Mouse (Mus musculus): Measurements from ENCODE around the gene Apof. TPM values are rescaled to one million over a fixed set of nuclear protein-coding genes. Genes with fewer than 3 reads are reported as not detected.

Gene Apof
- polyA plus RNA-seq, 1 experiment from 2014 or later, result not detected

DNA sequence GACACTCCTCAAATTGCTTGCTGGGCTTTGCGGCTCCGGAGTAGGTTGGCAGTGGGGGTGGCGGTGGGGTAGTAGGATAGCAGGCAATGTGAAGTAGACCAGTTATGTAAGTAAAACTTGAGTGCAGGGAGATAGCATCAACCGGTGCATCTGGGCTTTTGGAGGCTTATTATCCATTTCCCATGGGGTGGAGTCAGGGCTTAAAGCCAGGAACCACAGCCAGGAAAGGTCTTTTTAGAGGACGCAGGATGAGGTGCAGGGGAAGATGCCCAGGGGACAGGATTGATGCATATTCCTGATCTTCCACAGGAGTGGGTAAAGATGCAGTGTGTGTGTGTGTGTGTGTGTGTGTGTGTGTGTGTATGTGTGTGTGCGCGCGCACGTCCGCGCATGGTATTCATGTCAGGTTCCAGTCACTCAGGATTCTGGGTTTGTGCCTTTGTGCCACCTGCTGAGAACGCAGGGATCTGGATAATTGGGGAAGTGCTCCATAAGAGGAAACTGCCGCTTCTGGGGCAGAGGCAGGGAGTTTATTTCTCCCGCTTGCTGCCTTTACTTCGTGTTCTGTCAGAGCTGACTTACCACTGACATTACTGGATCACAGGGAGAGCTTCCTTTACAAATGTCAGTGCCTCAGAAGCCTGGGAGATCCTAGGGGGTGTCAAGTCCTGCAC lies 30.5 kb upstream of the Apof start:
- Histone ChIP-seq H3K27ac (replicated peaks) (0 out of 2 replicates have a peak overlapping the region, but pooled peaks have one; percentile 42), H3K9me3 (no peaks in the 10 kb centered on the region), H3K9ac (no peak overlapping the region), H3K36me3 (peaks cover 33% of the 10 kb centered on the region), H3K4me1 (replicated peaks) (peaks cover 1% of the 10 kb centered on the region), H3K27me3 (no peaks in the 10 kb centered on the region), H3K4me2 (no peak overlapping the region), H3K4me3 (no peak overlapping the region)
- ATAC-seq (ENCODE audit: low read depth), result no peak
- 72% methylated on average over 15 of the region's 15 CpGs for WGBS

- H3K27ac ChIP-seq (replicated peaks), result no peak overlapping the region
- H3K9ac ChIP-seq, result no peak overlapping the region
- H3K4me2 ChIP-seq, result no peak overlapping the region
- no peak overlapping the region for H3K4me3 ChIP-seq
- ATAC-seq (ENCODE audit: low read depth), result no peak
- WGBS, result 93% methylated on average over 4 of the region's 4 CpGs
- no peaks in the 10 kb centered on the region for H3K4me1 ChIP-seq (replicated peaks)
- H3K36me3 ChIP-seq, result peaks cover 44% of the 10 kb centered on the region
- no peaks in the 10 kb centered on the region for H3K9me3 ChIP-seq
- H3K27me3 ChIP-seq, result no peaks in the 10 kb centered on the region
These were observed 29.3 kb upstream of the Apof start for GRCm38 (mm10) chr10:128239140-128239539.

- Histone ChIP-seq H3K4me3 (no peak overlapping the region), H3K9ac (no peak overlapping the region), H3K9me3 (no peaks in the 10 kb centered on the region), H3K4me1 (replicated peaks) (no peaks in the 10 kb centered on the region), H3K36me3 (peaks cover 54% of the 10 kb centered on the region), H3K27me3 (no peaks in the 10 kb centered on the region), H3K27ac (replicated peaks) (no peak overlapping the region), H3K4me2 (no peak overlapping the region)
- 95% methylated on average over 18 of the region's 18 CpGs for WGBS
- ATAC-seq (ENCODE audit: low read depth), result no peak
These were observed 28.3 kb upstream of the Apof start for GRCm38 (mm10) chr10:128240131-128240530.

DNA sequence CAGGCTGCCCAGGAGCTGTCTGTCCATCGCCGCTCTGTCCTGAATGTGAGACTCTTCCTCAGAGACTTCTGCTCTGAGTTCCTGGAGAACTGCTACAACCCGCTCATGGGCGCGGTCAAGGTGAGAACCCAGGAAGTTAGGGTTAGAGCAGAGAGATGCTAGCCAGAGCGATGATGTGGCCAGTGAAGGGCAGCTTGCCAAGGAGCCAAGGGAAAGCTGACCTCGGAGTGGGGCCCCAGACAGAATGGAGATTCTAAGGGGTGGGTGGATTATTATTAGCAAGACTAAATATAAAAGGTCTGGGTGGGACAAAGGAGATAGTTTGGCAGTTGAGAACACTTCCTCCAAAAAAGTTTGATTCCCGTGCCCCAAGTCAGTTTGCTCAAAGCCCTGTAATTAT lies 25.2 kb upstream of the Apof start:
- 94% methylated on average over 8 of the region's 8 CpGs for WGBS
- Histone ChIP-seq H3K9me3 (no peaks in the 10 kb centered on the region), H3K4me1 (replicated peaks) (no peaks in the 10 kb centered on the region), H3K4me2 (no peak overlapping the region), H3K9ac (no peak overlapping the region), H3K4me3 (no peak overlapping the region), H3K27ac (replicated peaks) (no peak overlapping the region), H3K27me3 (no peaks in the 10 kb centered on the region), H3K36me3 (peaks cover 85% of the 10 kb centered on the region)
- no peak for ATAC-seq (ENCODE audit: low read depth)

GRCm38 (mm10) chr10:128244121-128244520 lies 24.4 kb upstream of the Apof start:
- WGBS, result 95% methylated on average over 15 of the region's 15 CpGs
- Histone ChIP-seq H3K9ac (no peak overlapping the region), H3K36me3 (peaks cover 92% of the 10 kb centered on the region), H3K9me3 (no peaks in the 10 kb centered on the region), H3K4me3 (no peak overlapping the region), H3K4me2 (no peak overlapping the region), H3K27me3 (no peaks in the 10 kb centered on the region), H3K27ac (replicated peaks) (no peak overlapping the region), H3K4me1 (replicated peaks) (no peaks in the 10 kb centered on the region)
- ATAC-seq (ENCODE audit: low read depth), result no peak

DNA sequence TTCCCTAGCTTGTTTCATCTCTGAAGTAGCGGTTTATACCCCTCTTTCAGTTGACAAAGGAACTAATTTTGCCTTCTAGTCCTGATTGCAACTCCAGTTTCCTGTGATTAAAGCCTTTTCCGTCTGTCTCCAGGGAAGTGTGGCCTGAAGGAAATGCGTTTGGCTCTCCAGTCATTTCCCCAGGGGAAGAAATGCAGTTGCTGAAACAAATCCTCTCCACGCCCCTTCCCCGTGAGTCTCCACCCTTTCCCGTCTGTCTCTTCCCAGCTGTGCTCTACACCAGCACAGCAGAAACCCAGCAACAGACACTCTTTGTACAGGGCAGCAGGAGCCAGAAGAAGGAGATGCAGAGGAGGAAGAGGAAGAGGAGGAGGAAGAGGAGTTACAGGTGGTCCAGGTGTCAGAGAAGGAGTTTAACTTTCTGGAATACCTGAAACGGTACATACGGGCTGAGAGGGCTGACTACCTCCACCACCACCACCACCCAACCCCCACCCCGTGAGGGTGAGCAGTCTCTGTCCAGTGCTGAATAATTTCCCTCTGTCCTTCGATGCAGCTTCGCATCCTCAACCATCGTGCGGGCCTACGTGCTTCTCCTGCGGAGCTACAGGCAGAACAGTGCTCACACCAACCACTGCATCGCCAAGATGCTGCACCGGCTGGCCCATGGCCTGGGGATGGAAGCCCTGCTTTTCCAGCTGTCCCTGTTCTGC lies 21.3 kb upstream of the Apof start:
- Histone ChIP-seq H3K4me1 (replicated peaks) (no peaks in the 10 kb centered on the region), H3K4me2 (peak overlapping the region; percentile 33), H3K27ac (replicated peaks) (peak overlapping the region; percentile 49), H3K9ac (no peak overlapping the region), H3K27me3 (no peaks in the 10 kb centered on the region), H3K4me3 (no peak overlapping the region), H3K36me3 (peaks cover 97% of the 10 kb centered on the region), H3K9me3 (no peaks in the 10 kb centered on the region)
- WGBS, result 85% methylated on average over 17 of the region's 17 CpGs
- no peak for ATAC-seq (ENCODE audit: low read depth)

DNA sequence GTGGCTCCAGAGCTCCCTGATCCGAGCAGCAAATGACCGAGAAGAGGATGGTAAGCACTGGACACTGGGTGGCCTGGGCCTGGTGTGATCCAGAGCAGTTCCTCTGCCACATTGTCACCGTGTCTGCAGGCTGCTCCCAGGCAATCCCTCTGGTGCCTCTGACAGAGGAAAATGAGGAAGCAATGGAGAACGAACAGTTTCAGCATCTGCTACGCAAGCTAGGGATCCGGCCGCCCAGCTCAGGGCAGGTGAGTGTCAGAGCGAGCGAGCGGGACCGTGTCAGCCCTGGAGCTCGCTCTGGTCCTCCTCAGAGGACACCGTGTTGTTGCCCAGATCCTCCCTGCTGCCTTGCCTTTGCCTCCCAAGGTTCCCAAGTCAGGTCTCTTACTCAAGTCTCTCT lies 17.9 kb upstream of the Apof start:
- no peak for ATAC-seq (ENCODE audit: low read depth)
- Histone ChIP-seq H3K27ac (replicated peaks) (no peak overlapping the region), H3K9me3 (no peaks in the 10 kb centered on the region), H3K4me1 (replicated peaks) (no peaks in the 10 kb centered on the region), H3K4me2 (no peak overlapping the region), H3K9ac (no peak overlapping the region), H3K36me3 (peaks cover 76% of the 10 kb centered on the region), H3K27me3 (no peaks in the 10 kb centered on the region), H3K4me3 (no peak overlapping the region)
- WGBS, result 95% methylated on average over 13 of the region's 13 CpGs

DNA sequence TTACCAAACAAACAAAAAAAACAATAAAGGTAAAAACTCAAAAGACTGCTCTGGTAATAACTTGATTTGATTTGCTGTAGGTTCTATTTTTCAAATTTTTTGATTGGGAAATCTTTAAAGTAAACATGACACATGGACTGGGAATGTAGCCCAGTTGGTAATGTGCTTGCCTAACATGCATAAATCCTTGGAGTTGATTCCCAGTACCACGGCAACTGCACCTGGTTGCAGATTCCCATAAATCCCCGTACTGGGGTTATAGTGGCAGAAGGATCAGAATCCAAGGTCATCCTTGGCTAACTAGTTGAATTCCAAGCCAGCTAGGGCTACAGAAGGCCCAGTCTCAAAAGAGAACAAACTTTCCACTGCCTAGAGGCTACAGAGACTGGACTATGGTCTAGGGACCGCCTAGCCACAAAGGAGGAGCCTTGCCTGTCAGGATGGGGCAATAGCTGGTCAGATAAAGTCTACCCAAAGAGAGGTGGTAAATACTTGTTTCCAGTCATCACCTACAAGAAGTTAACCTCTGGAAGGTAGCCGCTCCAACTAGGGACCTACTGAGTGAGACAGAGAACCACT lies 14.7 kb upstream of the Apof start, which contains the start of gene Apon:
Apon (plus strand) TSS at position 420 of the 579 bp plus-strand sequence.
- Histone ChIP-seq H3K27ac (replicated peaks) (no peak within 1 kb of the TSS), H3K9ac (no peak within 1 kb of the TSS), H3K36me3 (peaks cover 44% of the 10 kb centered on the region), H3K4me1 (replicated peaks) (no peaks in the 10 kb centered on the region), H3K9me3 (no peaks in the 10 kb centered on the region), H3K27me3 (no peaks in the 10 kb centered on the region), H3K4me2 (no peak within 1 kb of the TSS), H3K4me3 (no peak within 1 kb of the TSS)
- 90% methylated on average over 4 of the region's 4 CpGs for whole genome bisulfite sequencing
- ATAC-seq (ENCODE audit: low read depth), result no peak

GRCm38 (mm10) chr10:128255925-128256324 lies 12.5 kb upstream of the Apof start:
- Histone ChIP-seq H3K4me2 (no peak overlapping the region), H3K27ac (replicated peaks) (no peak overlapping the region), H3K4me1 (replicated peaks) (no peaks in the 10 kb centered on the region), H3K4me3 (no peak overlapping the region), H3K9ac (no peak overlapping the region), H3K27me3 (no peaks in the 10 kb centered on the region), H3K9me3 (no peaks in the 10 kb centered on the region), H3K36me3 (peaks cover 24% of the 10 kb centered on the region)
- WGBS, result 88% methylated on average over 8 of the region's 8 CpGs
- no peak for ATAC-seq (ENCODE audit: low read depth)

- H3K4me2 ChIP-seq, result no peak overlapping the region
- peaks cover 20% of the 10 kb centered on the region for H3K36me3 ChIP-seq
- ATAC-seq (ENCODE audit: low read depth), result no peak
- no peak overlapping the region for H3K9ac ChIP-seq
- H3K4me1 ChIP-seq (replicated peaks), result no peaks in the 10 kb centered on the region
- no peaks in the 10 kb centered on the region for H3K27me3 ChIP-seq
- H3K27ac ChIP-seq (replicated peaks), result no peak overlapping the region
- H3K4me3 ChIP-seq, result no peak overlapping the region
- no peaks in the 10 kb centered on the region for H3K9me3 ChIP-seq
- 74% methylated on average over 8 of the region's 8 CpGs for WGBS
These were observed 12.1 kb upstream of the Apof start for GRCm38 (mm10) chr10:128256328-128256727.

DNA sequence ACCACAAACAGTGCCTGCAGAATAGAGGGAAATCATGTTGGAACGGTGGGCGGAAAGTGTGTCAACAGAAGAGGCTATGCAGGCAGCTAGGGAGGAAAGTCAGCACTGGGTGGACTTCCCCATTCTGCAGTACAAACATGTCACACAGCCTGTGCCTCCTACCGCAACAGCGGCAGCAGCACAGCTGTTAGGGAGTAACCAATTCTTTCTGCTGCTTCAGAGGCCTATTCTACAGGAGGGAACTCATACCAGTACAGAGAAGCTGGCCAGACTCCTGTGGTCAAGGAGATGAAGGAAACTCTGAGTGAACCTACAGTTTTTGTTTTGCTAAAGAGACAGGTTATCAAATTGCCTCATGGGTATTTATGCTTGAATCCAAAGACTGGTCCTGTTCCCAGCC lies 9.5 kb upstream of the Apof start:
- ATAC-seq (ENCODE audit: low read depth), result no peak
- 84% methylated on average over 4 of the region's 4 CpGs for WGBS

GRCm38 (mm10) chr10:128259946-128260345 lies 8.5 kb upstream of the Apof start:
- no peak for ATAC-seq (ENCODE audit: low read depth)
- no peak overlapping the region for H3K4me3 ChIP-seq
- H3K9me3 ChIP-seq, result no peaks in the 10 kb centered on the region

More for the DNA sequence above, 9.5 kb upstream of the Apof start:
- Histone ChIP-seq H3K4me2 (no peak overlapping the region), H3K27me3 (no peaks in the 10 kb centered on the region), H3K4me3 (no peak overlapping the region), H3K27ac (replicated peaks) (no peak overlapping the region), H3K36me3 (no peaks in the 10 kb centered on the region), H3K9me3 (no peaks in the 10 kb centered on the region), H3K4me1 (replicated peaks) (no peaks in the 10 kb centered on the region), H3K9ac (no peak overlapping the region)

More at GRCm38 (mm10) chr10:128259946-128260345, 8.5 kb upstream of the Apof start:
- Histone ChIP-seq H3K27me3 (no peaks in the 10 kb centered on the region), H3K4me1 (replicated peaks) (no peaks in the 10 kb centered on the region), H3K9ac (no peak overlapping the region), H3K27ac (replicated peaks) (no peak overlapping the region), H3K4me2 (no peak overlapping the region), H3K36me3 (no peaks in the 10 kb centered on the region)
- 88% methylated on average over 5 of the region's 5 CpGs for WGBS

Data from neural tube, embryonic 13.5 days (tissue).